Mouse (Mus musculus) heart, embryonic 10.5 days (tissue): ENCODE results near the gene Plekhm3. TPM values are rescaled to one million over a fixed set of nuclear protein-coding genes. Genes with fewer than 3 reads are reported as not detected.

ENCODE experiments used
- DNase-seq: peaks from one replicate; pipeline ENCODE4 v3.0.0-alpha.2; 2017; ENCODE audit warnings: low spot score
- H3K27ac ChIP-seq: fragments of 300-500 bp; sonication (generic); 2 replicates; pipeline ENCODE4 v1.5.1; 2016; ENCODE audit warnings: mild to moderate bottlenecking
- H3K27me3 ChIP-seq: fragments of 300-500 bp; sonication (generic); 2 replicates; pipeline ENCODE4 v1.6.1; 2016; ENCODE audit warnings: mild to moderate bottlenecking; ENCODE audit not compliant: poor library complexity, insufficient read depth, severe bottlenecking
- H3K36me3 ChIP-seq: fragments of 300-500 bp; sonication (generic); 2 replicates; pipeline ENCODE4 v1.6.1; 2016; ENCODE audit warnings: mild to moderate bottlenecking, moderate library complexity
- H3K4me1 ChIP-seq: fragments of 300-500 bp; sonication (generic); 2 replicates; pipeline ENCODE4 v1.6.1; 2016; ENCODE audit warnings: mild to moderate bottlenecking
- H3K4me3 ChIP-seq: fragments of 300-500 bp; sonication (generic); 2 replicates; pipeline ENCODE4 v1.5.1; 2016; ENCODE audit warnings: mild to moderate bottlenecking, moderate library complexity
- H3K9me3 ChIP-seq: fragments of 300-500 bp; sonication (generic); 2 replicates; pipeline ENCODE4 v1.6.1; 2016; ENCODE audit warnings: mild to moderate bottlenecking, moderate library complexity
- whole genome bisulfite sequencing: fragments of 180-500 bp; shearing (Covaris S2); methylation state at CpG from one replicate; pipeline ENCODE4 v1.1.7; 2016; 5-methylcytosine and 5-hydroxymethylcytosine counted together
- polyA plus RNA-seq: library from polyadenylated mRNA; unstranded; fragments of >200 nt; fragmentation: Nextera tagmentation; extraction: Ambion mirVana; gene quantifications from 2 replicates; pipeline ENCODE4 v1.2.1, GENCODE M21; 2016

Plekhm3 gene
- polyA plus RNA-seq, 1 experiment from 2014 or later, result 9.3 TPM

DNA sequence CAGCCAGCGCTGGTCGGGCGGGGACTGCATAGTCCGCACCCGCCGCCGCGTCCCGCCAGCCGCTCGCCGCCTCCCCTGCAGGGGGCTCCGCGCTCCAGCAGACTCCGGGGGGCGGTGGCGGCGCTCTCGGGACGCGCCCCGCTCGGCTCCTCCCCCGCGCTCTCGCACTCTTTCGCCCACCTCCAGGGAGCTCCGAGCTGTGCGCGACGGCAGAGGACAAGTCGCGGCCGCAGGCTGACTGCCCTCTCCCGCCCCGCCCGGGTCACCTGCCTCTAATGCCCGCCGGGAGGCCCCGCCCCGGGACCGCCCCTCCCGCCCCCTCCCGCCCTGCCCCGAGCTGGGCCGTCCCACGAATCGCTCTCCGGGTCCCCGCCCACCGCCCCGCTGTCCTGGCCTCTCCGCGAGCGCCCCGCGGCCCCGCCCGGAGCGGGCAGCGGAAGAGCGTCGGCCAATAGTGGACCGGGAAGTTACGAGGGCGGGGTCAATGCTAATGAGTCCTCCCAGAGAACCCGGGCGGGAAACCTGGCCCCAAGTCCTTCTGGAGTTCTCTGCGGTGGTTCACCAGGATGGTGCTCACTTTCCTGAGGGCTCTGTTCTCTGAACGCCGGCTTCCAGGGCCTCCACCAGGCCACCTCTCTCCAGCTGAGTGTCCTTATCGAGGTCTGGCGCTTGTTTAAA is 219.0 kb downstream of the Plekhm3 start, which contains the start of gene Fzd5:
Fzd5 (minus strand) TSS at position 250 of the 678 bp plus-strand sequence.
- peak; percentile 99 for DNase-seq
- Histone ChIP-seq H3K27ac (peak within 1 kb of the TSS; percentile 89), H3K36me3 (no peaks in the 10 kb centered on the region), H3K4me3 (peak within 1 kb of the TSS; percentile 81), H3K4me1 (peaks cover 49% of the 10 kb centered on the region), H3K27me3 (peaks cover 33% of the 10 kb centered on the region), H3K9me3 (no peaks in the 10 kb centered on the region)
- WGBS, result 1% methylated on average over 70 of the region's 73 CpGs

DNA sequence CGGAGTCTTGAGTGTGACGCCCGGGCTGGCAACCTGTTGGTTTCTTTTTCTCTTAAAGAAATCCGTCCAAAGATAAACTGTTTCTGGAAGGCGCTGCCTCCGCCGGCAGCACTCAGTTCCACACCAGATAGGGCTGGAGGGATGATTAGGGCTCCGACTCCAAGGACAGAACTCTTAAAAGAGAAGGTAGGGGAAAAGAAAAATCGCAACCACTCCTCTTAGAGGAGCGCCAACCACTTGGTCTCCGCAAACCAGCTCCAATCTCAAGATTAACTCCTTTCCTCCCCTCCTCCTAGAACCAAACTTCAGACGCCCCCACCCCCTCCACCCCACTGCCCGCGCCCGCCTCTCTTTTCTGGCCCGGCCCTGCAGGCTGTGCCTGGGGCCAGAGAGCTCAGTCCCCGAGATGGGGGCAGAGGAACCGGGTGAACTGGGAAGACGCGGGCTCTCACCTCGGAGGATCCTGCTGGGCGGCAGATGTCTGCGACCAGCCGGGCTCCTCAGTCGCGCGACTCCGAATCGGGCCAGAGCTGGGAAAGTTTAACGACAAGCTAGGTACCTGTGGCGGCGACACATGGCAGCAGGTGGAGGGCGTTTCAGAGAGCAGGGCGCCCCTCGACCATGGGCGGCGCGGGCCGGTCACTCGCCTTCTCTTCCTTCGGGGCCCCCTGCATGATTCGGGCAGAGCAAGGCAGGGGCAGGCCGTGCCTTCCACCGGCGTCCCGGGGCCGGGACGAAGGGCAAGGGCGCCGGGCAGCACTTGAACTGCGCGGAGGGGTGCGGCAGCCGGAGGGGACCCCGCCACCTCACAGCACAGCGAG is 219.7 kb downstream of the Plekhm3 start:
- no peaks in the 10 kb centered on the region for H3K9me3 ChIP-seq
- peaks cover 56% of the 10 kb centered on the region for H3K4me1 ChIP-seq
- peaks cover 37% of the 10 kb centered on the region for H3K27me3 ChIP-seq
- H3K27ac ChIP-seq, result peak overlapping the region; percentile 89
- H3K36me3 ChIP-seq, result no peaks in the 10 kb centered on the region
- peak; percentile 84 for DNase-seq
- H3K4me3 ChIP-seq, result peak overlapping the region; percentile 81
- under 1% methylated on average over 56 of the region's 56 CpGs for WGBS

Other genes with a start within 250 kb of the Plekhm3 start
- 1.4 and 1.8 TPM in 2 replicates for gene Fzd5, start 219.1 kb downstream of the Plekhm3 start, polyA plus RNA-seq
- 0.78 and 0.94 TPM in 2 replicates for gene Akr1cl, start 75.9 kb upstream of the Plekhm3 start, polyA plus RNA-seq
- not detected in 2 replicates for gene Cryge, start 94.3 kb upstream of the Plekhm3 start, polyA plus RNA-seq
- gene Crygd, start 106.6 kb upstream of the Plekhm3 start, polyA plus RNA-seq, result not detected in 2 replicates
- gene Crygc, start 116.9 kb upstream of the Plekhm3 start, polyA plus RNA-seq, result not detected in 2 replicates
- gene Crygb, start 125.5 kb upstream of the Plekhm3 start, polyA plus RNA-seq, result 0.37 TPM in 1 of 2 replicates, not detected in the other
- gene Cryga, start 146.5 kb upstream of the Plekhm3 start, polyA plus RNA-seq, result not detected in 2 replicates
- gene Gm28845, start 162.7 kb upstream of the Plekhm3 start, polyA plus RNA-seq, result not detected in 2 replicates
- 0.12 and 0.31 TPM in 2 replicates for gene D630023F18Rik, start 166.4 kb upstream of the Plekhm3 start, polyA plus RNA-seq
- 92.2 and 111 TPM in 2 replicates for gene Idh1, start 229.7 kb upstream of the Plekhm3 start, polyA plus RNA-seq
- 8.4 and 9.5 TPM in 2 replicates for gene Pikfyve, start 229.9 kb upstream of the Plekhm3 start, polyA plus RNA-seq